Mouse (Mus musculus): ENCODE data around the gene Camk1d. TPM values are rescaled to one million over a fixed set of nuclear protein-coding genes. Genes with fewer than 3 reads are reported as not detected.
A peak's percentile ranks its signal among the peaks of the same experiment; 100 is the strongest.

Camk1d gene
- total RNA-seq, 2 experiments from 2014 or later = 159 to 180 TPM

GRCm38 (mm10) chr2:5595356-5596191 lies 118.7 kb downstream of the Camk1d start:
- DNase-seq (ENCODE audit: low spot score in 2 of 2) = peak; percentile 24 to 52
- H3K27ac ChIP-seq = peak overlapping the region; percentile 76
- TF ChIP-seq CTCF (conservative IDR thresholded peaks at IDR 0.05) = no peak
- H3K4me3 ChIP-seq = no peak overlapping the region

GRCm38 (mm10) chr2:5592461-5593136 lies 121.7 kb downstream of the Camk1d start:
- no peak for TF ChIP-seq CTCF (conservative IDR thresholded peaks at IDR 0.05)
- no peak overlapping the region for H3K27ac ChIP-seq
- no peak for DNase-seq (ENCODE audit: low spot score in 2 of 2)

GRCm38 (mm10) chr2:5590074-5590473 lies 124.2 kb downstream of the Camk1d start:
- DNase-seq (ENCODE audit: low spot score in 2 of 2) = no peak
- Histone ChIP-seq H3K27ac (peak overlapping the region; percentile 33; the same call in 1 of the 2 replicates), H3K4me3 (no peak overlapping the region)
- TF ChIP-seq CTCF (conservative IDR thresholded peaks at IDR 0.05) = no peak

More at GRCm38 (mm10) chr2:5592461-5593136, 121.7 kb downstream of the Camk1d start:
- H3K4me3 ChIP-seq = no peak overlapping the region

DNA sequence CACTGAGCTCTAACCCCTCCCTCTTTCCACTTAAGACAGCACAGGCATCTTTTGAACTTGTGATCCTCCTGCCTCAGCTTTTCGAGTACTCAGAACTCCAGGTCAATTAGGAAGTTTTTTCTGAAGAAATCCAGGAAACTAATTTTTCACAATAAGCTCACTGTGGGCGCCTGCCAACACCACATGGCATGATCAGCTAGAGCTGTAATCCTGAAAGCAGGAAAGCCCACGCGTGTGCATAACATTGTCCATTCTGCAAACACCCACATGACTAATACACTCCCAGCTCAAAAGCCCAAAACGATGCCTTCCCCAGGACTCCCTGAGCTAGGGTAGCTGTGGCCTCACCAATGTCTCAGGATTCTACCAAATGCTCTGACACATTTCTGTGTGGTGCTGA lies 125.2 kb downstream of the Camk1d start:
- no peak for TF ChIP-seq CTCF (conservative IDR thresholded peaks at IDR 0.05)
- DNase-seq (ENCODE audit: low spot score in 2 of 2) = peak; percentile 56 to 62
- H3K4me3 ChIP-seq = no peak overlapping the region
- peak overlapping the region; percentile 33; the same call in 1 of the 2 replicates for H3K27ac ChIP-seq

DNA sequence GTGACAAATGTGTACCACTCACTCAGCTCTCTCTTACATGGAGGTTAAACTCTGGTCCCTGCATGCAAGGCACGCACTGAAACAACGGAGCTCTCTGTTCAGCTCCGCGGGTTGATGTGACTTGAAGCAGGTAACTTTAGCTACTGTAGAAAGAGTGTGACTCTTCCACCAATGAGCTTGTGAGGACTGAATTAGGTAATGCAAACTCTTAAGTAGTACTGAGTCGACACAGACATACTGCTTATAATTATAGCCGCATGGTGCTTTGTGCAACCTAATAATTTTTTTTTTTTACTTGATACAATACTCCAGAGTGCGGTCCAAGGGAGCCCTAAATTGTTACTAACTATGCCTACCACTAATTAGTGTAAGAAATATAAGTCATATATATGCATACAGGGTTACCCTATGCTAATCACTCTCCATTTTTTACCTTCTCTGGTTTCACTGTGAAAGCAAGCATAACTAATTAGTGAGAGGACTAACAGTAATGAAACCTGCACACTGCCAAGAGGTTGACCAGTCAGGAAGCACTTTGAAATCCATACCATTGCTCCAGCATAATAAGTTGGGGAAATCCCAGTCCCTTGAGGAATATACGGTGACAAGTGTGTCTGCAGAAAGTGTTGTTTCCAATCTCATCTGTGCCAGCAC lies 125.9 kb downstream of the Camk1d start:
- no peak for TF ChIP-seq CTCF (conservative IDR thresholded peaks at IDR 0.05)
- no peak overlapping the region for H3K27ac ChIP-seq
- no peak for DNase-seq (ENCODE audit: low spot score in 2 of 2)
- H3K4me3 ChIP-seq = no peak overlapping the region

- no peak for DNase-seq (ENCODE audit: low spot score in 2 of 2)
- no peak overlapping the region for H3K27ac ChIP-seq
- TF ChIP-seq CTCF (conservative IDR thresholded peaks at IDR 0.05) = no peak
- no peak overlapping the region for H3K4me3 ChIP-seq
These were observed 129.8 kb downstream of the Camk1d start for GRCm38 (mm10) chr2:5584318-5585027.

GRCm38 (mm10) chr2:5579391-5579790 lies 134.9 kb downstream of the Camk1d start:
- Histone ChIP-seq H3K27ac (no peak overlapping the region), H3K4me3 (no peak overlapping the region)
- no peak for TF ChIP-seq CTCF (conservative IDR thresholded peaks at IDR 0.05)
- DNase-seq (ENCODE audit: low spot score in 2 of 2) = no peak

- no peak for TF ChIP-seq CTCF (conservative IDR thresholded peaks at IDR 0.05)
- Histone ChIP-seq H3K27ac (0 out of 2 replicates have a peak overlapping the region, but pooled peaks have one; percentile 3), H3K4me3 (no peak overlapping the region)
- DNase-seq (ENCODE audit: low spot score in 2 of 2) = no peak
These were observed 136.8 kb downstream of the Camk1d start for GRCm38 (mm10) chr2:5577399-5578129.

- no peak for TF ChIP-seq CTCF (conservative IDR thresholded peaks at IDR 0.05)
- Histone ChIP-seq H3K27ac (no peak overlapping the region), H3K4me3 (no peak overlapping the region)
- DNase-seq (ENCODE audit: low spot score in 2 of 2) = no peak
These were observed 141.9 kb downstream of the Camk1d start for GRCm38 (mm10) chr2:5572314-5573006.

- Histone ChIP-seq H3K27ac (no peak overlapping the region), H3K4me3 (no peak overlapping the region)
- TF ChIP-seq CTCF (conservative IDR thresholded peaks at IDR 0.05) = no peak
- DNase-seq (ENCODE audit: low spot score in 2 of 2) = no peak
These were observed 147.7 kb downstream of the Camk1d start for GRCm38 (mm10) chr2:5566611-5567010.

DNA sequence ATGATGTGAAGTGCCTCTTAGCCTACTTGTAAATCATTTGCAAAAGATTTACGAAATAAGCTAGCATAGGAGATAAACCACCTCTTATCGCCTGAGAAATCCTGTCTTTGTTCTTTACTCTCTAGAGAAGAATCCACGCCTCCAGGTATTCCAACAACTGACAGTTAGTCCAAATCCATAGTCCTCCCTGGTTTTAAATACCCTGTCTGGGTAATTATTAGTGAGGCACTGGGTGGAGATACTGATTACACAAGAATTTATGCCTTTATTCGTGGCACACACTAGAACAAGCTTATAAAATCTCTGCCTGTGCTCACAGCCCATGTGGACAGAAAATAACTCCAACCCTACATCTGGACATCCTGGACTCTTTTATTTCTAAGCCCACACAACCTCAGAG lies 150.6 kb downstream of the Camk1d start:
- H3K4me3 ChIP-seq = no peak overlapping the region
- DNase-seq (ENCODE audit: low spot score in 2 of 2) = no peak
- no peak overlapping the region for H3K27ac ChIP-seq
- no peak for TF ChIP-seq CTCF (conservative IDR thresholded peaks at IDR 0.05)
